Mouse (Mus musculus) heart, postnatal 0 days (tissue): Measurements from ENCODE around the gene Tex19.2. TPM values are rescaled to one million over a fixed set of nuclear protein-coding genes. Genes with fewer than 3 reads are reported as not detected.

Experiments used
- ATAC-seq: fragments of 200-750 bp; cut with Nextera tagmentation; 2 replicates; pipeline ENCODE4 v1.8.0; 2017; ENCODE audit warnings: low read depth, moderate number of reproducible peaks, moderate library complexity; ENCODE audit not compliant: insufficient read depth
- DNase-seq: peaks from one replicate; pipeline ENCODE4 v3.0.0-alpha.2; 2016; ENCODE audit warnings: low spot score
- H3K27ac ChIP-seq: fragments of 300-500 bp; sonication (generic); 2 replicates; pipeline ENCODE4 v1.5.1; 2014; ENCODE audit warnings: low read depth, mild to moderate bottlenecking
- H3K27me3 ChIP-seq: fragments of 300-500 bp; sonication (generic); 2 replicates; pipeline ENCODE4 v1.6.1; 2014; ENCODE audit warnings: low read length, mixed read lengths; ENCODE audit not compliant: control insufficient read depth, insufficient read depth
- H3K36me3 ChIP-seq: fragments of 300-500 bp; sonication (generic); replicated peaks from 2 replicates; pipeline ENCODE4 v1.6.1; 2014; ENCODE audit warnings: low read length, mixed read lengths; ENCODE audit not compliant: control insufficient read depth, insufficient read depth
- H3K4me1 ChIP-seq: fragments of 300-500 bp; sonication (generic); 2 replicates; pipeline ENCODE4 v1.6.1; 2014; ENCODE audit warnings: antibody characterized with exemption; ENCODE audit not compliant: control insufficient read depth, insufficient read depth
- H3K4me2 ChIP-seq: fragments of 300-500 bp; sonication (generic); 2 replicates; pipeline ENCODE4 v1.6.1; 2014; ENCODE audit warnings: low read depth, mild to moderate bottlenecking, low read length, moderate library complexity
- H3K4me3 ChIP-seq: fragments of 300-500 bp; sonication (generic); 2 replicates; pipeline ENCODE4 v1.5.1; 2014; ENCODE audit warnings: low read depth, low read length
- H3K9ac ChIP-seq: fragments of 300-500 bp; sonication (generic); replicated peaks from 2 replicates; pipeline ENCODE4 v1.6.1; 2014; ENCODE audit warnings: low read depth, low read length, mixed read lengths
- H3K9me3 ChIP-seq: fragments of 300-500 bp; sonication (generic); replicated peaks from 2 replicates; pipeline ENCODE4 v1.6.1; 2016; ENCODE audit warnings: low read length; ENCODE audit not compliant: control insufficient read depth
- CTCF ChIP-seq: IDR thresholded peaks from 2 replicates; pipeline ENCODE4 v1.5.1; 2016; ENCODE audit warnings: antibody characterized with exemption, control low read depth, low read depth
- EP300 ChIP-seq: IDR thresholded peaks from 2 replicates; pipeline ENCODE4 v1.6.1; 2016; ENCODE audit warnings: antibody characterized with exemption, low read depth
- WGBS: fragments of 180-500 bp; shearing (Covaris S2); extraction: QIAGEN DNeasy Blood & Tissue Kit; methylation state at CpG from one replicate; pipeline ENCODE4 v1.1.7; 2014; 5-methylcytosine and 5-hydroxymethylcytosine counted together
- polyA plus RNA-seq: library from polyadenylated mRNA; unstranded; fragments of >200 nt; fragmentation: Nextera tagmentation; extraction: Ambion mirVana; gene quantifications from 2 replicates; pipeline ENCODE4 v1.2.1, GENCODE M21; 2015
- total RNA-seq: library from RNA; depleted of rRNA; stranded (reverse); fragments of >200 nt; gene quantifications from 2 replicates; pipeline ENCODE4 v1.2.3, GENCODE M21; 2014; ENCODE audit warnings: low replicate concordance

The Tex19.2 gene
- total and polyA plus RNA-seq, 2 experiments from 2014 or later = not detected

GRCm38 (mm10) chr11:121154203-121154602 lies 35.7 kb upstream of the Tex19.2 start:
- Histone ChIP-seq H3K27me3 (peaks cover 38% of the 10 kb centered on the region), H3K9ac (no peak overlapping the region), H3K4me2 (no peak overlapping the region), H3K4me3 (no peak overlapping the region), H3K4me1 (peaks cover 4% of the 10 kb centered on the region), H3K27ac (no peak overlapping the region), H3K36me3 (no peaks in the 10 kb centered on the region), H3K9me3 (no peaks in the 10 kb centered on the region)
- DNase-seq = no peak
- no peak for ATAC-seq
- TF ChIP-seq CTCF = no peak
- 56% methylated on average over 4 of the region's 4 CpGs for WGBS

GRCm38 (mm10) chr11:121148193-121148592 lies 29.7 kb upstream of the Tex19.2 start:
- H3K4me1 ChIP-seq = no peaks in the 10 kb centered on the region
- no peak overlapping the region for H3K4me3 ChIP-seq
- 79% methylated on average over 3 of the region's 3 CpGs for WGBS
- no peak for DNase-seq
- no peak for TF ChIP-seq EP300
- TF ChIP-seq CTCF = no peak
- no peak overlapping the region for H3K4me2 ChIP-seq
- H3K9ac ChIP-seq = no peak overlapping the region
- H3K27ac ChIP-seq = no peak overlapping the region
- H3K36me3 ChIP-seq = no peaks in the 10 kb centered on the region
- ATAC-seq = no peak
- no peaks in the 10 kb centered on the region for H3K9me3 ChIP-seq
- no peaks in the 10 kb centered on the region for H3K27me3 ChIP-seq

- H3K4me2 ChIP-seq = no peak within 1 kb of the TSS
- no peaks in the 10 kb centered on the region for H3K9me3 ChIP-seq
- no peaks in the 10 kb centered on the region for H3K36me3 ChIP-seq
- H3K27ac ChIP-seq = no peak within 1 kb of the TSS
- no peaks in the 10 kb centered on the region for H3K4me1 ChIP-seq
- TF ChIP-seq EP300 = no peak
- TF ChIP-seq CTCF = no peak
- WGBS = 84% methylated on average over 22 of the region's 22 CpGs
- DNase-seq = no peak
- no peak within 1 kb of the TSS for H3K4me3 ChIP-seq
- H3K9ac ChIP-seq = no peak within 1 kb of the TSS
- ATAC-seq = no peak
- no peaks in the 10 kb centered on the region for H3K27me3 ChIP-seq
These were observed 27.4 kb upstream of the Tex19.2 start, which contains the start of gene Tex19.1 for GRCm38 (mm10) chr11:121145865-121146264. Tex19.1 (plus strand) TSS chr11:121146143.

GRCm38 (mm10) chr11:121143325-121144015 lies 25.0 kb upstream of the Tex19.2 start:
- Histone ChIP-seq H3K36me3 (no peaks in the 10 kb centered on the region), H3K9ac (no peak overlapping the region), H3K4me3 (no peak overlapping the region), H3K27ac (no peak overlapping the region), H3K9me3 (no peaks in the 10 kb centered on the region), H3K27me3 (peaks cover 6% of the 10 kb centered on the region; the same call in 1 of the 2 replicates), H3K4me2 (no peak overlapping the region), H3K4me1 (no peaks in the 10 kb centered on the region)
- DNase-seq (no peak), ATAC-seq (no peak)
- no peak for TF ChIP-seq EP300
- no peak for TF ChIP-seq CTCF
- WGBS = 76% methylated on average over 9 of the region's 9 CpGs

- no peak overlapping the region for H3K9ac ChIP-seq
- H3K36me3 ChIP-seq = no peaks in the 10 kb centered on the region
- TF ChIP-seq CTCF (peak; percentile 37; the same call in 1 of the 2 replicates), EP300 (no peak)
- DNase-seq (no peak), ATAC-seq (peak; percentile 27; the same call in 1 of the 2 replicates)
- H3K27ac ChIP-seq = no peak overlapping the region
- no peaks in the 10 kb centered on the region for H3K9me3 ChIP-seq
- H3K4me3 ChIP-seq = no peak overlapping the region
- peaks cover 7% of the 10 kb centered on the region; the same call in 1 of the 2 replicates for H3K27me3 ChIP-seq
- 34% methylated on average over 6 of the region's 6 CpGs for WGBS
- no peak overlapping the region for H3K4me2 ChIP-seq
- no peaks in the 10 kb centered on the region for H3K4me1 ChIP-seq
These were observed 20.3 kb upstream of the Tex19.2 start for GRCm38 (mm10) chr11:121138732-121139131.

GRCm38 (mm10) chr11:121137682-121138081 lies 19.2 kb upstream of the Tex19.2 start:
- H3K4me1 ChIP-seq = no peaks in the 10 kb centered on the region
- H3K9me3 ChIP-seq = no peaks in the 10 kb centered on the region
- no peak overlapping the region for H3K4me2 ChIP-seq
- TF ChIP-seq EP300 (no peak), CTCF (no peak)
- H3K4me3 ChIP-seq = no peak overlapping the region
- H3K27ac ChIP-seq = no peak overlapping the region
- ATAC-seq = no peak
- peaks cover 7% of the 10 kb centered on the region; the same call in 1 of the 2 replicates for H3K27me3 ChIP-seq
- no peak overlapping the region for H3K9ac ChIP-seq
- DNase-seq = no peak
- H3K36me3 ChIP-seq = no peaks in the 10 kb centered on the region
- WGBS = 89% methylated on average over 5 of the region's 5 CpGs
